Mouse (Mus musculus): ENCODE data around the gene Mrpl3.
"Not testable (repeated sequence)": the region's sequence is repeated elsewhere in the genome, so short reads cannot be mapped to it uniquely, and the experiment has no call there.

Mrpl3 gene

GRCm38 (mm10) chr9:105125206-105125605 lies 72.2 kb downstream of the Mrpl3 start:
- in situ Hi-C loops (cut with MboI, MseI): not testable (repeated sequence)

All from regulatory T cell (primary cell).